Mouse (Mus musculus): ENCODE measurements around the gene Chchd5. TPM values are rescaled to one million over a fixed set of nuclear protein-coding genes. Genes with fewer than 3 reads are reported as not detected.

Gene Chchd5
- polyA plus RNA-seq, 1 experiment from 2014 or later, result 25.9 TPM

GRCm38 (mm10) chr2:129112924-129113323 lies 16.6 kb upstream of the Chchd5 start:
- no peaks in the 10 kb centered on the region for H3K4me1 ChIP-seq (ENCODE audit: control insufficient read depth, insufficient read depth, low read length)
- WGBS, result 95% methylated on average over 5 of the region's 5 CpGs
- no peak overlapping the region for H3K27ac ChIP-seq (ENCODE audit: low read depth, low read length)
- H3K9ac ChIP-seq (replicated peaks; ENCODE audit: low read depth, low read length), result no peak overlapping the region
- no peak for ATAC-seq (ENCODE audit: low read depth)
- no peak overlapping the region for H3K4me3 ChIP-seq (ENCODE audit: low read depth, low read length)
- H3K4me2 ChIP-seq (ENCODE audit: low read depth, low read length), result no peak overlapping the region
- peaks cover 47% of the 10 kb centered on the region for H3K36me3 ChIP-seq (ENCODE audit: control insufficient read depth, insufficient read depth, low read length)
- H3K27me3 ChIP-seq (ENCODE audit: control insufficient read depth, insufficient read depth, low read length), result no peaks in the 10 kb centered on the region
- H3K9me3 ChIP-seq (ENCODE audit: control insufficient read depth, low read length), result no peaks in the 10 kb centered on the region

- WGBS, result 93% methylated on average over 9 of the region's 9 CpGs
- Histone ChIP-seq H3K27me3 (ENCODE audit: control insufficient read depth, insufficient read depth, low read length) (no peaks in the 10 kb centered on the region), H3K4me1 (ENCODE audit: control insufficient read depth, insufficient read depth, low read length) (no peaks in the 10 kb centered on the region), H3K9ac (replicated peaks; ENCODE audit: low read depth, low read length) (no peak overlapping the region), H3K4me2 (ENCODE audit: low read depth, low read length) (no peak overlapping the region), H3K4me3 (ENCODE audit: low read depth, low read length) (no peak overlapping the region), H3K9me3 (ENCODE audit: control insufficient read depth, low read length) (no peaks in the 10 kb centered on the region), H3K36me3 (ENCODE audit: control insufficient read depth, insufficient read depth, low read length) (peaks cover 55% of the 10 kb centered on the region), H3K27ac (ENCODE audit: low read depth, low read length) (no peak overlapping the region)
- ATAC-seq (ENCODE audit: low read depth), result no peak
These were observed 13.7 kb upstream of the Chchd5 start for GRCm38 (mm10) chr2:129115706-129116367.

- Histone ChIP-seq H3K4me2 (ENCODE audit: low read depth, low read length) (no peak overlapping the region), H3K4me3 (ENCODE audit: low read depth, low read length) (no peak overlapping the region), H3K9me3 (ENCODE audit: control insufficient read depth, low read length) (no peaks in the 10 kb centered on the region), H3K36me3 (ENCODE audit: control insufficient read depth, insufficient read depth, low read length) (peaks cover 55% of the 10 kb centered on the region), H3K27ac (ENCODE audit: low read depth, low read length) (no peak overlapping the region), H3K9ac (replicated peaks; ENCODE audit: low read depth, low read length) (no peak overlapping the region), H3K4me1 (ENCODE audit: control insufficient read depth, insufficient read depth, low read length) (no peaks in the 10 kb centered on the region), H3K27me3 (ENCODE audit: control insufficient read depth, insufficient read depth, low read length) (no peaks in the 10 kb centered on the region)
- WGBS, result 100% methylated on average over 1 of the region's 1 CpGs
- ATAC-seq (ENCODE audit: low read depth), result no peak
These were observed 13.1 kb upstream of the Chchd5 start for GRCm38 (mm10) chr2:129116368-129116739.

- Histone ChIP-seq H3K9me3 (ENCODE audit: control insufficient read depth, low read length) (no peaks in the 10 kb centered on the region), H3K36me3 (ENCODE audit: control insufficient read depth, insufficient read depth, low read length) (peaks cover 62% of the 10 kb centered on the region), H3K27ac (ENCODE audit: low read depth, low read length) (no peak overlapping the region), H3K27me3 (ENCODE audit: control insufficient read depth, insufficient read depth, low read length) (no peaks in the 10 kb centered on the region), H3K9ac (replicated peaks; ENCODE audit: low read depth, low read length) (no peak overlapping the region), H3K4me3 (ENCODE audit: low read depth, low read length) (no peak overlapping the region), H3K4me2 (ENCODE audit: low read depth, low read length) (no peak overlapping the region), H3K4me1 (ENCODE audit: control insufficient read depth, insufficient read depth, low read length) (no peaks in the 10 kb centered on the region)
- no peak for ATAC-seq (ENCODE audit: low read depth)
- 95% methylated on average over 12 of the region's 12 CpGs for WGBS
These were observed 11.4 kb upstream of the Chchd5 start for GRCm38 (mm10) chr2:129118061-129118460.

GRCm38 (mm10) chr2:129121986-129122385 lies 7.5 kb upstream of the Chchd5 start:
- Histone ChIP-seq H3K4me1 (ENCODE audit: control insufficient read depth, insufficient read depth, low read length) (no peaks in the 10 kb centered on the region), H3K4me2 (ENCODE audit: low read depth, low read length) (no peak overlapping the region), H3K4me3 (ENCODE audit: low read depth, low read length) (no peak overlapping the region), H3K27ac (ENCODE audit: low read depth, low read length) (no peak overlapping the region), H3K9me3 (ENCODE audit: control insufficient read depth, low read length) (no peaks in the 10 kb centered on the region), H3K9ac (replicated peaks; ENCODE audit: low read depth, low read length) (no peak overlapping the region), H3K36me3 (ENCODE audit: control insufficient read depth, insufficient read depth, low read length) (peaks cover 49% of the 10 kb centered on the region), H3K27me3 (ENCODE audit: control insufficient read depth, insufficient read depth, low read length) (no peaks in the 10 kb centered on the region)
- no peak for ATAC-seq (ENCODE audit: low read depth)
- WGBS, result 95% methylated on average over 8 of the region's 8 CpGs

GRCm38 (mm10) chr2:129129987-129130545 lies 566 bp downstream of the Chchd5 start:
- Histone ChIP-seq H3K27me3 (ENCODE audit: control insufficient read depth, insufficient read depth, low read length) (no peaks in the 10 kb centered on the region), H3K4me3 (ENCODE audit: low read depth, low read length) (peak overlapping the region; percentile 64), H3K9ac (replicated peaks; ENCODE audit: low read depth, low read length) (peak overlapping the region; percentile 77), H3K9me3 (ENCODE audit: control insufficient read depth, low read length) (no peaks in the 10 kb centered on the region), H3K36me3 (ENCODE audit: control insufficient read depth, insufficient read depth, low read length) (peaks cover 15% of the 10 kb centered on the region), H3K27ac (ENCODE audit: low read depth, low read length) (peak overlapping the region; percentile 81), H3K4me1 (ENCODE audit: control insufficient read depth, insufficient read depth, low read length) (peaks cover 7% of the 10 kb centered on the region; the same call in 1 of the 2 replicates), H3K4me2 (ENCODE audit: low read depth, low read length) (peak overlapping the region; percentile 74)
- 32% methylated on average over 18 of the region's 18 CpGs for WGBS
- ATAC-seq (ENCODE audit: low read depth), result peak; percentile 54

- ATAC-seq (ENCODE audit: low read depth), result no peak
- H3K9ac ChIP-seq (replicated peaks; ENCODE audit: low read depth, low read length), result no peak overlapping the region
- H3K4me3 ChIP-seq (ENCODE audit: low read depth, low read length), result no peak overlapping the region
- H3K9me3 ChIP-seq (ENCODE audit: control insufficient read depth, low read length), result no peaks in the 10 kb centered on the region
- H3K27ac ChIP-seq (ENCODE audit: low read depth, low read length), result no peak overlapping the region; the same call in 1 of the 2 replicates
- peaks cover 7% of the 10 kb centered on the region; the same call in 1 of the 2 replicates for H3K4me1 ChIP-seq (ENCODE audit: control insufficient read depth, insufficient read depth, low read length)
- no peaks in the 10 kb centered on the region for H3K27me3 ChIP-seq (ENCODE audit: control insufficient read depth, insufficient read depth, low read length)
- H3K36me3 ChIP-seq (ENCODE audit: control insufficient read depth, insufficient read depth, low read length), result peaks cover 10% of the 10 kb centered on the region
- WGBS, result 98% methylated on average over 2 of the region's 2 CpGs
- peak overlapping the region; percentile 74; the same call in 1 of the 2 replicates for H3K4me2 ChIP-seq (ENCODE audit: low read depth, low read length)
These were observed 1.3 kb downstream of the Chchd5 start for GRCm38 (mm10) chr2:129130776-129131175.

- WGBS, result 94% methylated on average over 7 of the region's 7 CpGs
- H3K36me3 ChIP-seq (ENCODE audit: control insufficient read depth, insufficient read depth, low read length), result peaks cover 8% of the 10 kb centered on the region
- H3K27ac ChIP-seq (ENCODE audit: low read depth, low read length), result no peak overlapping the region
- H3K4me2 ChIP-seq (ENCODE audit: low read depth, low read length), result no peak overlapping the region
- no peak overlapping the region for H3K9ac ChIP-seq (replicated peaks; ENCODE audit: low read depth, low read length)
- H3K27me3 ChIP-seq (ENCODE audit: control insufficient read depth, insufficient read depth, low read length), result no peaks in the 10 kb centered on the region
- H3K4me1 ChIP-seq (ENCODE audit: control insufficient read depth, insufficient read depth, low read length), result peaks cover 7% of the 10 kb centered on the region; the same call in 1 of the 2 replicates
- no peaks in the 10 kb centered on the region for H3K9me3 ChIP-seq (ENCODE audit: control insufficient read depth, low read length)
- no peak overlapping the region for H3K4me3 ChIP-seq (ENCODE audit: low read depth, low read length)
- no peak for ATAC-seq (ENCODE audit: low read depth)
These were observed 2.7 kb downstream of the Chchd5 start for GRCm38 (mm10) chr2:129132231-129132630.

- Histone ChIP-seq H3K4me3 (ENCODE audit: low read depth, low read length) (no peak overlapping the region), H3K36me3 (ENCODE audit: control insufficient read depth, insufficient read depth, low read length) (peaks cover 8% of the 10 kb centered on the region), H3K27me3 (ENCODE audit: control insufficient read depth, insufficient read depth, low read length) (no peaks in the 10 kb centered on the region), H3K4me2 (ENCODE audit: low read depth, low read length) (no peak overlapping the region), H3K4me1 (ENCODE audit: control insufficient read depth, insufficient read depth, low read length) (peaks cover 7% of the 10 kb centered on the region; the same call in 1 of the 2 replicates), H3K9me3 (ENCODE audit: control insufficient read depth, low read length) (no peaks in the 10 kb centered on the region), H3K9ac (replicated peaks; ENCODE audit: low read depth, low read length) (no peak overlapping the region), H3K27ac (ENCODE audit: low read depth, low read length) (no peak overlapping the region)
- WGBS, result 96% methylated on average over 14 of the region's 14 CpGs
- ATAC-seq (ENCODE audit: low read depth), result no peak
These were observed 3.7 kb downstream of the Chchd5 start for GRCm38 (mm10) chr2:129133006-129133805.
